Mouse (Mus musculus) stomach, embryonic 15.5 days (tissue): ENCODE results near the gene Ptp4a2. TPM values are rescaled to one million over a fixed set of nuclear protein-coding genes. Genes with fewer than 3 reads are reported as not detected.
"Not testable (repeated sequence)": the region's sequence is repeated elsewhere in the genome, so short reads cannot be mapped to it uniquely, and the experiment has no call there.

Source experiments
- ATAC-seq: fragments of 200-750 bp; cut with Nextera tagmentation; 2 replicates; pipeline ENCODE4 v1.8.0; 2017; ENCODE audit warnings: low read depth, moderate number of reproducible peaks, moderate TSS enrichment; ENCODE audit not compliant: insufficient read depth, low FRiP score
- H3K27ac ChIP-seq: fragments of 300-500 bp; sonication (generic); 2 replicates; pipeline ENCODE4 v1.5.1; 2015; ENCODE audit warnings: mild to moderate bottlenecking, inconsistent platforms
- H3K27me3 ChIP-seq: fragments of 300-500 bp; sonication (generic); replicated peaks from 2 replicates; pipeline ENCODE4 v1.6.1; 2015; ENCODE audit warnings: inconsistent platforms
- H3K36me3 ChIP-seq: fragments of 300-500 bp; sonication (generic); 2 replicates; pipeline ENCODE4 v1.6.1; 2015; ENCODE audit warnings: inconsistent platforms
- H3K4me1 ChIP-seq: fragments of 300-500 bp; sonication (generic); 2 replicates; pipeline ENCODE4 v1.6.1; 2015; ENCODE audit warnings: inconsistent platforms
- H3K4me2 ChIP-seq: fragments of 300-500 bp; sonication (generic); 2 replicates; pipeline ENCODE4 v1.6.1; 2015; ENCODE audit warnings: mild to moderate bottlenecking, inconsistent platforms
- H3K4me3 ChIP-seq: fragments of 300-500 bp; sonication (generic); replicated peaks from 2 replicates; pipeline ENCODE4 v1.5.1; 2015; ENCODE audit warnings: inconsistent platforms
- H3K9ac ChIP-seq: fragments of 300-500 bp; sonication (generic); 2 replicates; pipeline ENCODE4 v1.6.1; 2015; ENCODE audit warnings: inconsistent platforms
- H3K9me3 ChIP-seq: fragments of 300-500 bp; sonication (generic); 2 replicates; pipeline ENCODE4 v1.6.1; 2016; ENCODE audit warnings: inconsistent platforms
- WGBS: fragments of 180-500 bp; shearing (Covaris S2); methylation state at CpG from one replicate; pipeline ENCODE4 v1.1.7; 2015; 5-methylcytosine and 5-hydroxymethylcytosine counted together
- polyA plus RNA-seq: library from polyadenylated mRNA; unstranded; fragments of >200 nt; fragmentation: Nextera tagmentation; extraction: Ambion mirVana; gene quantifications from 2 replicates; pipeline ENCODE4 v1.2.1, GENCODE M21; 2015

The Ptp4a2 gene
- 318 and 349 TPM in 2 replicates for polyA plus RNA-seq

GRCm38 (mm10) chr4:129810798-129811604, at the start of gene Ptp4a2:
Gene Ptp4a2 (plus strand): TSS chr4:129811219.
- peaks cover 8% of the 10 kb centered on the region; the same call in 1 of the 2 replicates for H3K4me1 ChIP-seq
- peak; percentile 85 for ATAC-seq
- no peaks in the 10 kb centered on the region for H3K9me3 ChIP-seq
- H3K36me3 ChIP-seq, result no peaks in the 10 kb centered on the region
- H3K4me2 ChIP-seq, result peak within 1 kb of the TSS; percentile 68
- WGBS, result 7% methylated on average over 35 of the region's 35 CpGs
- peak within 1 kb of the TSS; percentile 43 for H3K4me3 ChIP-seq
- H3K9ac ChIP-seq, result peak within 1 kb of the TSS; percentile 23; the same call in 1 of the 2 replicates
- no peaks in the 10 kb centered on the region for H3K27me3 ChIP-seq
- H3K27ac ChIP-seq, result peak within 1 kb of the TSS; percentile 80

DNA sequence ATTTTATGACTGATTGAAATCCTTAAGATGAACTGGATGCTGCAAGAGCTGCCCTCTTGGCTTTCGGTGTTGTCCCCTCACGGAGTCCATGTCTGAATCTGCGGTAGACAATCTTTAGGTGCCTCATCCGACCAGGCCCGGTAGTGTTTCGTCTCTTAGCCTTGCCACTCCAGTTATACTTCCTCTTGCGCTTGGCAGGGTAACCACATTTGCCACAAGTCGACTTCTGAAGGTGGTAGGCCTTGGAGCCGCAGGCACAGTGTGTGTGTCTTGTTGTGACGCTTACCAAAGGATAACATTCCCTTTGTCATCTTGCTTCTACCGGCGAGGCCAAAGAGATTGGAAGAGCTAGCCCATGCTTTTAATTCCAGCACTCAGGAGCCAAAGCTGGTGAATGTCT, 49.4 kb upstream of the Ptp4a2 start:
- WGBS, result 90% methylated on average over 12 of the region's 12 CpGs
- Histone ChIP-seq H3K9me3 (no peaks in the 10 kb centered on the region), H3K36me3 (no peaks in the 10 kb centered on the region), H3K4me1 (no peaks in the 10 kb centered on the region), H3K9ac (no peak overlapping the region), H3K27ac (no peak overlapping the region), H3K27me3 (no peaks in the 10 kb centered on the region), H3K4me3 (no peak overlapping the region), H3K4me2 (no peak overlapping the region)
- ATAC-seq, result no peak

DNA sequence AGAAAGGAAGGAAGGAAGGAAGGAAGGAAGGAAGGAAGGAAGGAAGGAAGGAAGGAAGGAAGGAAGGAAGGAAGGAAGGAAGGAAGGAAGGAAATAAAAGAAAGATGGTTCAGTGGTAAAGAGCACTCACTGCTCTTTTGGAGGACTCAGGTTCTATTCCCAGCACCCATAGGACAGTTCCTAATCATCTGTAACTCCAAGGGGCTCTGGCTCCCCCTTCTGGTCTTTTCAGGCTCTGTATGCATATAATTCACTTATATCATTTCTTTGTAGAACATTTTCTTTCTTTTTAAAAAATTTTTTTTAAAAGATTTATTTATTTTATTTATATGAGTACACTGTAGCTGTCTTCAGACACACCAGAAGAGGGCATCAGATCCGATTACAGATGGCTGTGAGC, 48.5 kb upstream of the Ptp4a2 start:
- not testable (repeated sequence) for H3K9me3 ChIP-seq, H3K4me2 ChIP-seq, H3K9ac ChIP-seq, H3K36me3 ChIP-seq, H3K4me3 ChIP-seq, H3K4me1 ChIP-seq, H3K27ac ChIP-seq, H3K27me3 ChIP-seq, ATAC-seq
- 76% methylated on average over 1 of the region's 1 CpGs for WGBS

GRCm38 (mm10) chr4:129765351-129765750, 45.7 kb upstream of the Ptp4a2 start:
- H3K4me1 ChIP-seq, result no peaks in the 10 kb centered on the region
- H3K27ac ChIP-seq, result no peak overlapping the region
- H3K36me3 ChIP-seq, result no peaks in the 10 kb centered on the region
- H3K27me3 ChIP-seq, result no peaks in the 10 kb centered on the region
- no peaks in the 10 kb centered on the region for H3K9me3 ChIP-seq
- no peak for ATAC-seq
- no peak overlapping the region for H3K4me2 ChIP-seq
- no peak overlapping the region for H3K4me3 ChIP-seq
- H3K9ac ChIP-seq, result no peak overlapping the region
- WGBS, result 75% methylated on average over 3 of the region's 3 CpGs

GRCm38 (mm10) chr4:129767782-129768181, 43.2 kb upstream of the Ptp4a2 start:
- Histone ChIP-seq H3K36me3 (no peaks in the 10 kb centered on the region), H3K4me1 (peaks cover 5% of the 10 kb centered on the region; the same call in 1 of the 2 replicates), H3K9me3 (no peaks in the 10 kb centered on the region), H3K4me2 (no peak overlapping the region), H3K9ac (no peak overlapping the region), H3K4me3 (no peak overlapping the region), H3K27ac (no peak overlapping the region), H3K27me3 (no peaks in the 10 kb centered on the region)
- WGBS, result 82% methylated on average over 8 of the region's 8 CpGs
- no peak for ATAC-seq

- H3K27me3 ChIP-seq, H3K4me1 ChIP-seq, H3K9me3 ChIP-seq, H3K36me3 ChIP-seq, H3K9ac ChIP-seq, H3K27ac ChIP-seq, ATAC-seq, H3K4me3 ChIP-seq, H3K4me2 ChIP-seq: not testable (repeated sequence)
- WGBS, result 70% methylated on average over 3 of the region's 3 CpGs
Measured at GRCm38 (mm10) chr4:129768742-129769141, 42.3 kb upstream of the Ptp4a2 start.

GRCm38 (mm10) chr4:129770600-129770999, 40.4 kb upstream of the Ptp4a2 start:
- ATAC-seq, result no peak
- Histone ChIP-seq H3K27me3 (no peaks in the 10 kb centered on the region), H3K36me3 (no peaks in the 10 kb centered on the region), H3K4me1 (peaks cover 5% of the 10 kb centered on the region; the same call in 1 of the 2 replicates), H3K9me3 (no peaks in the 10 kb centered on the region), H3K9ac (no peak overlapping the region), H3K4me2 (no peak overlapping the region), H3K27ac (no peak overlapping the region), H3K4me3 (no peak overlapping the region)
- WGBS, result 65% methylated on average over 6 of the region's 6 CpGs

GRCm38 (mm10) chr4:129771314-129771671, 39.7 kb upstream of the Ptp4a2 start:
- WGBS, result 12% methylated on average over 7 of the region's 7 CpGs
- Histone ChIP-seq H3K9me3 (no peaks in the 10 kb centered on the region), H3K9ac (no peak overlapping the region), H3K4me3 (no peak overlapping the region), H3K4me1 (peaks cover 5% of the 10 kb centered on the region; the same call in 1 of the 2 replicates), H3K4me2 (peak overlapping the region; percentile 24), H3K27me3 (no peaks in the 10 kb centered on the region), H3K27ac (no peak overlapping the region), H3K36me3 (no peaks in the 10 kb centered on the region)
- ATAC-seq, result no peak; the same call in 1 of the 2 replicates

- H3K4me3 ChIP-seq, result no peak overlapping the region
- H3K9me3 ChIP-seq, result no peaks in the 10 kb centered on the region
Measured at GRCm38 (mm10) chr4:129771672-129772521, 39.1 kb upstream of the Ptp4a2 start.

GRCm38 (mm10) chr4:129781881-129782675, 28.9 kb upstream of the Ptp4a2 start:
- WGBS, result 29% methylated on average over 4 of the region's 4 CpGs
- ATAC-seq, result peak; percentile 39; the same call in 1 of the 2 replicates

More at GRCm38 (mm10) chr4:129771672-129772521, 39.1 kb upstream of the Ptp4a2 start:
- Histone ChIP-seq H3K36me3 (no peaks in the 10 kb centered on the region), H3K4me1 (peaks cover 5% of the 10 kb centered on the region; the same call in 1 of the 2 replicates), H3K9ac (no peak overlapping the region), H3K27me3 (no peaks in the 10 kb centered on the region), H3K27ac (no peak overlapping the region), H3K4me2 (peak overlapping the region; percentile 24)
- ATAC-seq, result peak; percentile 72; the same call in 1 of the 2 replicates
- WGBS, result 7% methylated on average over 21 of the region's 21 CpGs

DNA sequence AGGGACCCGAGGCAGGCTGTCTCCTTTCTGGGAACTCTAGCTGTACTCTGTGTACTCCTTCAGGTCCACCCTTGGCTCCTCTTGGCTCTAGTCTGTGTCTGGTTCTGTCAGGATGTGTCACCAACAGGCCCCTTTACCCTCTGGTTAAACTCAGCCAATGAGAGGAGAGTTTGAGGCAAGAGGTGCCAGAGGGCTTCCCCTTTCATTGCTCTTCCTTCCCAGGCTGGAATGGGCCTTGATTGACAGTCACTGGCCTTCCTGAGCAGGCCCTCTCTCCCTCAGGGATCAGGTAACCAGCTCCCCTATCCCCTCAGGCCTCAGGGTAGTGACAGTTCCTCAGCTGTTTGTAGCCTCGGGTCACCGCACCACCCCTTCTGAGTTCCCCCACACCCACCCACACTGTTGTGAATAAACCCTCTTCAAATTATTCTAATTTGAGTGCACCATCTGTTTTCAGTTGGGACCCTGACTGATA, 28.1 kb upstream of the Ptp4a2 start:
- Histone ChIP-seq H3K4me3 (no peak overlapping the region), H3K27ac (peak overlapping the region; percentile 23; the same call in 1 of the 2 replicates), H3K4me1 (0 out of 2 replicates have a peak, but pooled peaks cover 2% of the 10 kb centered on the region), H3K4me2 (no peak overlapping the region), H3K27me3 (no peaks in the 10 kb centered on the region), H3K9me3 (no peaks in the 10 kb centered on the region), H3K36me3 (no peaks in the 10 kb centered on the region), H3K9ac (no peak overlapping the region)
- ATAC-seq, result no peak
- WGBS, result 51% methylated on average over 3 of the region's 3 CpGs

More at GRCm38 (mm10) chr4:129781881-129782675, 28.9 kb upstream of the Ptp4a2 start:
- Histone ChIP-seq H3K4me1 (0 out of 2 replicates have a peak, but pooled peaks cover 2% of the 10 kb centered on the region), H3K4me2 (no peak overlapping the region), H3K4me3 (no peak overlapping the region), H3K36me3 (no peaks in the 10 kb centered on the region), H3K9ac (no peak overlapping the region), H3K27ac (peak overlapping the region; percentile 23; the same call in 1 of the 2 replicates), H3K9me3 (no peaks in the 10 kb centered on the region), H3K27me3 (no peaks in the 10 kb centered on the region)
